Mouse (Mus musculus): ENCODE data around the gene Gkn3. TPM values are rescaled to one million over a fixed set of nuclear protein-coding genes. Genes with fewer than 3 reads are reported as not detected.

Gene Gkn3
- polyA plus RNA-seq (2012; rRNA removed; ENCODE audit: low replicate concordance), result 4.6 and 8.9 TPM in 2 replicates

DNA sequence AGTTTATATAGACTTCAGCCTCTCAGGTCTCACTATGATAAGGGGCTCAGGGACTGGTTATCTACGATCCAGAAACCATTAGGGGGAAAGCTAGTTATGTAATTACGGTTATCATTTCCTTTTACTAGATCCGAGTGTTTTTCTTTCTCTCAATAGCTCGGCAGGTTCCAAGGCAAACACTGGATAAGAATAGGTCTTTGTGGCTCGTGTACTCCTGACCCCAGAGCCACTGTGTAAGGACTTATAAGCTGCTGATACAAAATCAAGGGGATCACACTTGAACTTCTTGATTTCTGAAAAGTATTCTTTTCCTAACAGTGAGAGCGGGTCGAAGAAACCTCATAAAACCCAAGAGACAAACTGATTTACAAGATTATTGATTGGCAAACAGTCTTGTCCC lies at the start of gene Gkn3:
Gene Gkn3 (minus strand): TSS at position 59 of the 400 bp plus-strand sequence.

DNA sequence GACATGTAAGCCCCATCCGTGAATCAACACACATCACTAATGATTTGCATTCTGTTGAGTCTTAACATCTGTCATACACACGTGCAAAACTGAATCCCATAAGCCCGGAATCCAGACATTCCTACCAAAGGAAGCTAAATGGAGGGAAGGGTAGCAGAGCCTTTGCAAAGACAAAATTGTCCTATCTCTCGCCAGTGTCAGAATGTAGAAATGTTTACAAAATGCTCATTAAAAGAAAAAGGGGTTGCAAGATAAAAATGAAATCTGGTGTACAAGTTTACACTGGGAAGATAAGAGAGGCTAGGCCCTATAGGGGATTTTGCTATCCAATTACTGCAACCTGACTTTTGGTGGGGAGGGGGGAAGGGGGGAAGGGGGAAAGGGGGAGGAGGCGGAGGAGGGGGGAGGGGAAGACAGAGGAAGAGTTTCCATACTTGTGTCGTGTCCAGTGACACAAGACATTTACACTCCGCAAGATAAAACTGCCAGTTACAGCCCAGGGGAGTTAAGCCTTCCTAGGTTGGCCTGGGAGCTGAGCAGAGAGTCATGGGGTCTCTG lies 39.8 kb upstream of the Gkn3 start, which contains the start of gene Bmp10:
Gene Bmp10 (plus strand): TSS at position 508 of the 558 bp plus-strand sequence.

DNA sequence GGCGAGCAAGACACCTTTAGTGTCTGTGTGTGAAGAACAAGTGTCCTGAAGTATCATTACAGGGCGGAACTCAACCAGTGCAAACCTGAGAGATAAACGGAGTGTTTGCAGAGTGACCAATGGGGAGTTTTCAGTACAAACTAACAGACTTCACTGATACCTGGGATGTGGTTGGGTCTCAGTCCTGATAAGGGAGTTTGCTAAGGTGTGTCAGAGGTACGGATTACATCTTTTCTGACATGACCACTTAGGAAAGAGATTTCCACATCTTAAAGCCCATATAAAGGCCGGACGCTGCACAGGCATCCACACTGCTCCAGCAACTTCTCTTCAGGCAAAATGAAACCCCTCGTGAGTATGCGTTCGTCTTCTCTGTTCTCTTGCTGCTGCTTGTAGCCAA lies 15.7 kb downstream of the Gkn3 start, which contains the start of gene Gkn2:
Gene Gkn2 (plus strand): TSS at position 301 of the 400 bp plus-strand sequence.

GRCm38 (mm10) chr6:87350829-87351228 lies 37.9 kb downstream of the Gkn3 start, which contains the start of gene Gkn1:
Gene Gkn1 (minus strand): TSS chr6:87350942.

GRCm38 (mm10) chr6:87335091-87335934 lies 53.4 kb downstream of the Gkn3 start, which contains the start of gene Antxr1:
Gene Antxr1 (minus strand): TSS chr6:87335821.

Other genes starting within 250 kb of the Gkn3 start
- 17.2 and 18.8 TPM in 2 replicates for gene Antxr1, start 53.1 kb downstream of the Gkn3 start, polyA plus RNA-seq (2012; rRNA removed; ENCODE audit: low replicate concordance)
- 0.09 and 0.20 TPM in 2 replicates for gene Gkn1, start 38.0 kb downstream of the Gkn3 start, polyA plus RNA-seq (2012; rRNA removed; ENCODE audit: low replicate concordance)
- gene Gkn2, start 15.6 kb downstream of the Gkn3 start, polyA plus RNA-seq (2012; rRNA removed; ENCODE audit: low replicate concordance), result not detected in 2 replicates
- not detected in 2 replicates for gene Bmp10, start 40.1 kb upstream of the Gkn3 start, polyA plus RNA-seq (2012; rRNA removed; ENCODE audit: low replicate concordance)
- gene Arhgap25, start 144.3 kb upstream of the Gkn3 start, polyA plus RNA-seq (2012; rRNA removed; ENCODE audit: low replicate concordance), result 6.4 and 6.8 TPM in 2 replicates
- 0.63 and 0.98 TPM in 2 replicates for gene Prokr1, start 201.8 kb upstream of the Gkn3 start, polyA plus RNA-seq (2012; rRNA removed; ENCODE audit: low replicate concordance)